Mouse (Mus musculus): ENCODE data around the gene Trappc2l.

The Trappc2l gene

DNA sequence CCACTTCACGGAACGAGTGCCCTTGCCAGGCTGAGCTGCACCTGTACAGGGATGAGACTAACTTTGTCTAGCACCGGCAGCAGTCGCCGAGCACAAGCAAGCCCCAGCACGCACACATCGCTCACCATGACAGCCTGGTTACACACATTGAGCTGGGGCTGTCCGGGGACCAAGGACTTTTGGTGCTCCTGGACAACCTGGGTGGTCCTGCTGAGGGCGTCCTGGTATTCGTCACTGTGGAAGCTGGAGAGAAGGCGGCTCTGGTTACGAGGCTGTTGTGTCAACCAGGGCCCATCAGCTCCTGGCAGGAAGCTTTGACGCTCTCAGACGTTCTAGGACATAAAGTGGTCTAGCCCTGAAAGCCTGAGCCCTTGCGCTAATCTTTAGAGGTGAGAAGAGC, 30.5 kb upstream of the Trappc2l start:
- no peak for DNase-seq (ENCODE audit: low spot score in 2 of 2)

DNA sequence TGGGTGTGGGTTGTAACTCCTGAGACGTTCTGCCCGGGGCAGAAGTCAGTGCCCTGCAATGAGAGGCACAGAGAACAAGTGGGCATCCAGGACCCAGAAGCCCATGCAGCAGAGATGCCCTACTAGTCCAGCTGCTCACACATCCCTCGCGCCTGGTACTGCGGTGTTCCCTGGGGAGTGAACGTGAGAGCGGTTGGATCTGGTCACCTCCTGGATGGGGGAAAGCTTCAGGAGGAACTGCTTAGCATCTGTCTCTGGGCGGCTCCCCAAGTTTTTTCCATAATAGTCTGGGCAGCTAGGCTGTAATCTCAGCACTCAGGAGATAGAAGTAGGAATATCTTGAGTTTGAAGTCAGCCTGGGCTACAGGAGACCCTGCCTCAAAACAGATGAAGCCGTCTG, 26.5 kb upstream of the Trappc2l start:
- no peak for DNase-seq (ENCODE audit: low spot score in 2 of 2)

DNA sequence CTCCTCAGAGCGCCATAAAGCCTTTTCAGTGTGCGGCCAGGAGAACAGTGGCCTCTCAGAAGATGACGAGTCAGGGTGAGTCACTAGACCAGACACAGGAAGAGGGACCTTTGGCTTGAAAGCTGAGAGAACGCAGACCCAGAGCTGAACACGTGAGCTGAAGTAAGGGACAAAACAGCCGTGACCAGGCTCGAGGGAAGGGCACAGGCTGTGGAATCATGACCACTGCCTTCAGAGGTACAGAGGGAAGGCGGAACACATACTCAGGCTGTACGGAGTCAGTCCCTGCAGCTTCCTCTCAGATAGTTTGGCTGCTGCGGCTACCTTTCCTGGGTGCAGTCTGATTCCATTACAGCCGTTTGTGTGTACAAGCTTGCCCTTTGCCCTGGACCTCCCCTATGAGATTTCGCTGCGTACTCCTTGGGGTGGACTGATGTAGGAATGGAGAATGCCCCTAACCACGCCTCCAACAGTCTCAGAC, 26.0 kb upstream of the Trappc2l start:
- no peak for DNase-seq (ENCODE audit: low spot score in 2 of 2)

DNA sequence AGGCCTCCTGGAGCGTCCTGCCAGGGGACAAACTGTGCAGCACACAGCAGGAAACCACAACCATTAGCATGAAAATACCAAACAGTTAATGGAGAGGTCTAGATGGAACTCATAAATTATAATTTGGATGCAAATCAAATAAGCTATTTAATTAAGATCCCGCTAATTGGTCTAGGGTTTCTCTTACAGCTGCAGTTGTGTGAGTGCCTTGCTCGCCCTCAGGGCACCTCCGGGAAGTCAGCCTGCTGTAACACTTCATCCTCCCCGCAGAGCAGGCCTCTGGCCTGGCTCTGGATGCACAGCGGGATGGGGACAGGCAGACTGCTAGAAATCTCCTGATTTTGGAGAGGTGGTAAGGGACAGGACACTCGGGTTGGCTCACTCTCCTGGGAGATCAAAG, 25.3 kb upstream of the Trappc2l start:
- no peak for DNase-seq (ENCODE audit: low spot score in 2 of 2)

DNA sequence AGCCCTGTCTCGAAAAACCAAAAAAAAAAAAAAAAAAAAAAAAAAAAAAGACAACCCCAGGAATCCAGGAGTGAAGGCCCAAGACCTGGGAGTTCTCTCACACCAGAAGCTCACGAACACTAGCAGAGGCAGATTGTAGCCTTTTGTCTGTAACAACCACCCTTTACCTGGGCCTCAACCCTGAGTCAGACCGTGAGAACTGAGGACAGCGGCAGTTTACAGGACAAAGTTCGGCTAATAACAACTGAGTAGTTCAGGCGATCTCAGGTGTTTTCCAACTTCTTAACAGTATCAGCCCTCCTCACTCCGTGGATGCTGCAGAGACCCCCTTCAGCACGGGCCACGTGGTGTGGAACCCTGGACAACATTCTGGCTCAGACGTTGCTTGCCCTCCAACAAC, 24.7 kb upstream of the Trappc2l start:
- no peak for DNase-seq (ENCODE audit: low spot score in 2 of 2)

DNA sequence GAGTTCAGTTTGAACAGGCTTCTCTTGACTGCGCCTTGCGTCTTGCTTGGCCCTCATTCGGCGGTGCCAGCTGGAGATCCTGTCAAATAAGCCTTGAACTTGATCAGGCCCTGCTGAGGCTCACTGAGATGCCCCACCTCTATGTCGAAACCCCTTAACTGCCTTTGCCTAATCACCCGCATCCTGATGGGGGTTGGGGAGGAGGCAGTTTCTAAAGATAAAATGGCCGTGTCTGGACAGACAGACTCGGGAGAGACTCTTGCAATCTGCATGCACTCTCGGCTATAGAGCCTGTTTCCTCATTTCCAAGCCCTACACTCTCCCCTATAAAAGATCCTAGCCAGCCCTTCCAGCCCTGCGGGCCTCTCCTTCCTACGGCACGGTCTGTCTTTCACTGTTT, 18.2 kb upstream of the Trappc2l start:
- DNase-seq (ENCODE audit: low spot score in 2 of 2): no peak

DNA sequence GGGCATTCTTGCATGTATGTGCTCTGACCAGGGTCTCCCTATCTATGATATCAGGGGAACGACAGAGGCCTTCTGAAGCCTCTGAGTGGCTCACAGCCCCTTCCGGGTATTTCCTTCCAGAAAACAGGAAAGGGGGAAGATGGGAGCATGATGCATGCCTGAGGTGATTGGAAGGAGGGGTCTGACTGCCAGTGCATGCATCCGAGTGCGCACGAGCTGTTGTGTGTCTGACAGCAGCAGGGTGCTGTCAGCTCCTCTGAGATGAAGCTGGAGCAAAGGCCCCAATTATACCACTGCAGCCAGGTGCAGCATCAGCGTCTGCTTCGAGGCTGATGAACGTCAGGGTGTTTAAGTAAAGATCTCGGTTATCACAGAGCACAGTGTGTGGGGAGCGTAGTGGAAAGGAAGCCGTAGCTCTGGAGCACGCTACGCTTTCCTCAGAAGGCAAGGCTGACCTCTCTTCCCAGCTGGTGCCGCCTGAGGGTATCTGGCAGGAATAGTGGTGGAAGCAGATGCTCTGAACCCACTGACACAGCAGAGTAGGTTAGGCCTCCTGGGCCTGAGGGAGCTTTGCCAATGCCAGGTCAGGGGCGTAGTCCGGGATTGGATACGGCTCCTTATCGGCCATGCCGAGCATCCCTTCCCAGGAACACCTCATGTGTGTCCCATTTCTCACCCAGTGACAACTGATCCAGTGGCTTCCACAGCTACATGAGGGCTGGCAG, 17.5 kb upstream of the Trappc2l start:
- DNase-seq (ENCODE audit: low spot score in 2 of 2): no peak

DNA sequence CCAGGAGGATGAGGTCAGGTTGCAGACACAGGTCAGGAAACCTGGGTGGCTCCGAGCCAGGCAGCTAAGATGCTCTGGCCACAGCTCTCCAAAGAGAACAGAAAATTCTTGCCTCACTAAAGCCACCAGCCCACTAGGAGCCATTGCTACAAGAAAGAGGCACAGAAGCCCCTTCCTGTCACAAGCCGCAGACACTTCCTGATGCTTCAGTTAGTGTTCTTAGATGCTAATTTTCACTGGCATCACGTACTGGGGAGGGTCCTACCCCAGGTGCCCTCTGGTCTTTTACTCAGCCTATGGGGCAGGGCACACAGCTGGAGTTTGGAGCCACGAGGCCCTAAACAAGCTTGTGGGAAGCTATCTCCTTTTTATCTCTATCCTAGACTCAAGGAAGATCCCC, 15.4 kb upstream of the Trappc2l start:
- DNase-seq (ENCODE audit: low spot score in 2 of 2): no peak

DNA sequence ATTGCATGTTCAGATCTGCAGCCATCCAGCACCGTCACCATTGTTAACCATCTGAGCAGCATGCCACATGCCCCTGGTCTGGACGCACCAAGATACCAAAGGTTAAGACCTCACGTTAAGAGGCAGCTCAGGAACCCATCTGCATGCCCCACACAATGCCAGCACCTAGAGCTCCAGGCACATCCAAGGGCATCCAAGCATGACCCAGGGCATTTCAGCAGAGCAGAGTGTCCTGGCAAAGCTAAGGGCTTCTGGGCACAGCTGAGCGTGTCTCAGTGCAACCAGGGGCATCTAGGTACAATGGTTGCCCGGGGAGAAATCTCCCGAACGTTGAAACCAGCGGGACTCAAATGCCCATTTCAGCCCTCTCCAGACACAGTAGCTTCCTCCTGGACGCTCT, 10.8 kb upstream of the Trappc2l start:
- DNase-seq (ENCODE audit: low spot score in 2 of 2): no peak

DNA sequence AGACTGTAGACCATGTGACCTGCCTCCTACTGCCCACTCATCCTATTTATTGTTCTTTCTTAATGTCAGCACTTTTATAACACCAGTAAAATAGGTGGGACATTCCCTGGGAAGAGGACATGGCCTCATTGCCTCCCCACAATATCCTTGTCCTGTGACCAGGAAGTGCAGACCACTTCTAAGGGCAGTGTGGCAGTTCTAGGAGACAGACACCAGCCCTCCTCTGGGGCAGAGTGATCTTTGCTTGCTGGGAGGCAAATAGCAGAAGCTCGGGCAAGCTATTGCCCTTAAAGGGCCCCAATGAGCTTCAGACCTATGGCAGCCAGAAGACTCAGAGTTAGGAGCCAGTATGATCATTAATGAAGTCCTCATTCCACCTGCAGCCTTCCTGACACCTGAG, 6.8 kb upstream of the Trappc2l start:
- DNase-seq (ENCODE audit: low spot score in 2 of 2): no peak

DNA sequence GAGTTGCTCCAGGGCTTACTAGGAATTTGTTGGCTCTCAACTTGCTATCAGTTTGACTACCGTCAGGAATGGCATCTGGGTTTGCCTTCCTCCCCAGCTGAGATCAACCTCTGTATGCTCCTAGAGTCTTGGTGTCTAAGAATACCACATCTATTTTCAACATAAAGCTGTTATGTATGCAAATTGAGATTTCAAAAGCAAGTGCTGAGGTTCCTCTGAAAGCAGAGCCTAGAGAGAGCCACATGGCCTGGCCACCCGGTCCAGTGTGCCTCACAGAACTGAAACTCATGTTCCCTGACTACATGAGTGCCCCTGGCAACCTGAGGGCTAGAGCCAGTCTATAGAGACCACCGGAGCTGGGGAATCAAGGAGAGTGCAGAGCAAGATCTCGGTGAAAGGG, 6.1 kb upstream of the Trappc2l start:
- DNase-seq (ENCODE audit: low spot score in 2 of 2): no peak

DNA sequence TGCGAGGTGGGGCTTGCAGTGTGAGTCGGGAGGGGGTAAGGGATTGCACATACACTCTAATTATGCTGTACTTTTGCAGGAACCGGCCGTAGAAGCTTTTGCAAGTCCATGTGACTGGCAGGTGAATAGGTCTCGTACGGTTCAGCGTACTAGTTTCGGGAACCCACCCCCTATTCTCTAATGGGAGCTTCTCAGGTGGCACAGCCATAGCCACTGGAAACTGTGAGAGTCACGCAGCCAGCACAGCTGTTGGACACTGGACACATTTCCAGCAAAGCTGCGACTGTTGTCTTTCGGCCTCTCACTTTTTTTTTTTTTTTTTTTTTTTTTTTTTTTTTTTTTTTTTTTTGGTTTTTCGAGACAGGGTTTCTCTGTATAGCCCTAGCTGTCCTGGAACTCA, 4.6 kb upstream of the Trappc2l start:
- DNase-seq (ENCODE audit: low spot score in 2 of 2): no peak

DNA sequence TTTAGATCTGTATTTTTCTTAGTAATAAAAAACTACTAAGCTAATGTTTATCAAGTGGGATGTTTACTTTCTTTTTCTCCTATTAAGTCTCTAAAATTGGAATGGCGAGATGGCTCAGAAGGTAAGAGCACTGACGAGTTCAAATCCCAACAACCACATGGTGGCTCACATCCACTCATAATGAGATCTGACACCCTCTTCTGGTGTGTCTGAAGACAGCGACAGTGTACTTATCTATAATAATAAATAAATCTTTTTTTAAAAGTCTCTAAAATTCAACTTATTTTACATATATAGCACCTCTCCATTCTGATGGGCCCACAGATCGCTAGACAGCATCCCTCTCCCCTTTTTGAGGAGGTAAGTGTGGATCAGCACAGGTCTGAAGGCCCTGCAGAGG, 1.2 kb upstream of the Trappc2l start:
- no peak for DNase-seq (ENCODE audit: low spot score in 2 of 2)

DNA sequence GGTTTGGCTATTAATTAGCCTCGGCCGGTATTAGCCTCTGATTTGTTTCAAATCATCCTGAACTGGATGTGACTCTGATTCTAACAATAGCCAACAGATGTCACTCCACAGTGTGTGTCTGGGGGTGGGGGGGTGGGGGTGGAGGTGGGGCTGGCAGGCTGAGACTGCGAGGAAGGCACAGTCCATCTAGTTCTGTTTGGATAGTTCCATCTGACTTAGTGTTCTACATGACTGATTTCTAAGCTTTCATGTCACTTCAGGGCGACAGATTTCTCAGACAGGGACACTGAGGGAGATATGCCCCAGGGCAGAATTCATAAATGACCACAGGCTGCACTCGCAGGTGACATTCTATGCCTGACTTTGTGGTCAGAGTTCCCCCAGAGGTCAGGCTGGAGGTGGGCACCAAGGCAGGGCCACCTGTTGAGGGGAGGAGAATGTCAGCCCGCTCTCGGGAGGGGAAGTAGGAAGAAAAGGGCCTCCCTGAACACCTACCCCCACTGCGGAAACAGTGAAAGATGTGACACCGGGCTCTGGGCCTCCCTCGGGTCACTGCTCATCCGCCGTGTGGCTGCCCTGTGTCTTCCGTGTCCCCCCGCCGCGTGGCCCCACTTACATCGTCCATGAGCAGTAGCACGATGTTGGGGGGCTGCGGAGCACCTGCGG, 695 bp upstream of the Trappc2l start:
- peak in 1 of 2 experiments; percentile 22 for DNase-seq (ENCODE audit: low spot score in 2 of 2)

DNA sequence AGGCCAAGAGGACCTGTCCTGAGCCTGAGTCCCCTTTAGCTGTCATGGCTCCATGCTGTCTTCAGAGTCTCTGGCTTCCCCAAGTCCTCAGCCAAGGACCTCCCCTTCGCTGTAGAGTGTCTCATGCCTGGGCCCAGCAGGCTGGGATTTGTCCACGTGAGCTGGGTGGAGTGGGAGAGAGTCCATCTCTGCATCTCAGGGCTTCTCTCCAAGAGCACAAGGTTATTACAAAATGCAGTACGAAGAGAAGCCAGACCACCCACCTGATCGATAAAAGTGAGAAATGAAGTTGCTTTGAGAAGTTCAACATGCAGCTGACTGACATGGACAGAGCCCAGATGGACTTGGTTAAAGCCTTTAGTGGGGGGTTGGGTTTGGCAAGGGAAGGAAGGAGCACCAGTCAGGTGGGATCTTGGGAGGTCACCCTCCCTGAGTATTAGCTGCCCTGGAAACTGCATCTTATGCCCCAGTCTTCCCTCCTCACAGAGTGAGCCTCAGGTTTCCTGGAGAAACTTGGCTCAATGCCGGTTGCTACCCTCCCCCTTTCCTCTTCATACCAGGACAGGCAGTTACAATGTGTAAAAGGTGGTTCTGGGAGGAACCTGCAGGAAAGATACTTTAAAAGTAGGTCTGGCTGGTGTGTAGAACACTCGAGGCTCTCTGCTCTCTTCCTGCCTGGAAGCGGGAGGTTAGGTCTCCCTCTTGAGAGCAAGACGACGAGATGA, 4.9 kb downstream of the Trappc2l start:
- DNase-seq (ENCODE audit: low spot score in 2 of 2): no peak

DNA sequence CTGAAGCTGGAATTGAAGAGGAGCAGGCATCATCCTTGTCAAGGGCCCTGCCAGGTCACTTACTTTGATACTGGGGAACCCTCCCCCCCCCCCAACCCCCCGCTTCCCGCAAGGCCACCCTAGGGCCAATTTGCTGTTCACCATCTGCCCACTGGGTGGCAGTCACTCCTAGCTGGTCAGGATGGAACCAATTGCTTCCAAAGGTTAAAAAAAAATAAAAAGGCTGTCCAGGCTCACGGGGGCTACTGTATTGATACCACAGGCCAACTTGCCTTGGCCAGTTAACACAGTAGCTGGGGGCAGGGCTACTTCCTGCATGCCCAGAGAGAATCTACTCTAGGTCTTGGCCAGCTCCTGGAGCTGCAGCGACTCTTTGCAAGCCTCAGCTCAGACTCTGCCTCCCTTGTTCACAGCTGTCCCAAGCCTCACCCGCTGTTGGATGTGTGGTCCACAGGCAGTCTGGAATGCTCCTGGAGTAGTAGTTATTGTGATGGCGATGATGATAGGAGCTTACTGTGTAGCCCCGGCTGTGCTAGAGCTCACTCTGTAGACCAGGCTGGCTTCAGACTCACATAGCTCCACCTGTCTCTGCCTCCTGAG, 6.6 kb downstream of the Trappc2l start:
- peak in 1 of 2 experiments; percentile 76 for DNase-seq (ENCODE audit: low spot score in 2 of 2)

DNA sequence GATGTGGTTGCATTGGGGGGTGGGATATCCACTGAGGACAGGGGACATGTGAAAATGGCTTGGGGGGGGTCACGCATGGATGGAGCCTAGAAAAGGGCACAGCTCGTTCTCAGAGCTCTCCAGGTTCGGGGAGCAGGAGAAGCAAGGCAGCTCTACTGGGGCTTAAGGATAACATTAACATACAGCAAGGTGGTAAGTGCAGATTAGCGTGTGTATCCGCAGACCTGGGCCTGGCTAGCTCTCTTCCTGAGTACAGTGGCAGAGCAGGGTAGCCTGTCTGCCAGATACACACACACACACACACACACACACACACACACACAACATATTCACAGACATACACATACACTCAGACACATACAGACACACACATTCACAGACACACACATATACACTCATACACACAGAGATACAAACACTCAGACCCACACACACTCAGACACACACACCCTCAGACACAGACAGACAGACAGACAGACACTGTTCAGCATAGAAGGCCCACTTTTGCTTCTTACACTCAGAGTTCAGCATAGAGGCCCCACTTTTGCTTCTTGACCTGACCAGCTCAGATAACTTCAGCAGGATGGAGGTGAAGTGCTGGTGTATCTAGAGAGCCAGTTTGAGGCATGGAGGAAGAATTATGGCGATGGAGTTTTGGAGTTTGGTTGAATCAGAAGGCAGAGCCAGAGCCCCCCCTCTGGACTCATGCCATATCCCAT, 7.4 kb downstream of the Trappc2l start:
- DNase-seq (ENCODE audit: low spot score in 2 of 2): no peak

DNA sequence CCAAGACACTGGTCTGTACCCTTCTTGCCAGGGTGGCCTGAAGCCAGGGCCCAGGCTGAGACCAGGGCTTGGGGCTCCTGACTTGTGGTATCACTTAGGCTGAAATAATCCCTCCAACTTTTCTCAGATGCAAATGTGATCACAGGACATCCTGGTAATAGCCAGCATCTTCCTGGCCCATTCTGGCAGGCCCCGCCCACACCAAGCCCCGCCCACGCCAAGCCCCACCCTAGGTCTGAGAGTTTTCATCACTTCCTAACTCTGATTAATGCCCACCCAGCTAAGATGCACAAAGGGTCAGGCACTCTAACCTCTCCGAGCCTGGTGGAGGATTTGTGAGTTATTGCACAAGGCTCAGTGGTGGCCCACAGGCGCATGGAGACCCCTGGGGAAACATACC, 9.0 kb downstream of the Trappc2l start:
- no peak for DNase-seq (ENCODE audit: low spot score in 2 of 2)

DNA sequence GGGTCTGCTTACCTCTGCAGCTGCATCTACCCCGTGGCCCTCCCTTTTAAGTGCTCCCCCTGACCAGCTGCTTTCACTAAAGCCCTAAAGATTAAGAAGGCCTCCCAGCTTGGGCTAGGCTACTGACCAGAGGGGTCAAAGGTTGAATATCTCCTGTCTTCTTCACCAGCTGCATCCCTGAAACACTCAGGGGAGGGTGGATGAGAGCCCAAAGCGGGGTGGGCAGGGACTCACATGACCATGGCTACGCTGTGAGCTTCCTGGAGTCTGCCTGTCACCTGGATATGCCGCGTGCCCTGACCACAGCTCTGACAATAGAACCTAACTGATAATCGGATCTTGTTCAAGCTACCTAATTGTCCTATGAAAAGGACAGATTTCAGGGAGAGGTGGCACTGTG, 11.3 kb downstream of the Trappc2l start, which contains the start of gene Pabpn1l:
TSS of gene Pabpn1l (minus strand) at position 13 of the 400 bp plus-strand sequence.
- DNase-seq (ENCODE audit: low spot score in 2 of 2): no peak

DNA sequence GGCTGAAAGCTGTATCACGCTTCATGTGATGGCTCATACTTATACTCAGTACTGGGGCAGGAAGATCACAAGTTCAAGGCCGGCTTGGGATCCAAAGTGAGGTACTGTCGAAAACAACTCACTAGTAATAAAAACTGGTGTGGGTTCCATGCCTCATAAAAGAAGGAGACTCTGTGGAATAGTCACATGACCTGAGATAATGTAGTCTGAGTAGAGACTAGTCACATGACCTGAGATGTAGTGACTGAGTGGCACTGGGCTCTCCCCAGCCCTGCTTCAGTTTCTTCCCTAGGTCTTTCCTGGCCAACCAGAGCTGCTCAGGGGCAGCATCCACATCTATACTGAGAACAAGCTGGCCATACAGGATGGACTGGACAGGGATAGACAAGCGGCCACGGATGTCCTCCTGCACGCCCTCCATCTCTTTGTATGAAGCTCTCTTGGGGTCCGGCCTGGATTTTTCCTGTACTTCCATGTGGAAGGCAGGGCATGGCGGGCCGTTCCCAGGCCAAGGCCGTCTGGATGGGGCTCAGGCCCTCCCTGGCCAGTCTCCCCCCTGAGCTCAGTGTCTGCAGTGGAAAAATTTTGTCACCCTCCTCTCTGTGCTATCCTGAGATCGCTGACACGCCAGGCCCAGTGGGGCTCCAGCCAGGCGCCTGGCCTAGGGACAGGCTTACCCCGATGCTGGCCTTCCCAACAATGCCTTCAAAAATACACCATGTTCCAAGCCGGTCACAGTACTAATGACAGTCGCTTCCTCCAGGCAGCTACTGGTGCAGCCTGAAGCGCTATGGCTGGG, 12.6 kb downstream of the Trappc2l start:
- no peak for DNase-seq (ENCODE audit: low spot score in 2 of 2)

DNA sequence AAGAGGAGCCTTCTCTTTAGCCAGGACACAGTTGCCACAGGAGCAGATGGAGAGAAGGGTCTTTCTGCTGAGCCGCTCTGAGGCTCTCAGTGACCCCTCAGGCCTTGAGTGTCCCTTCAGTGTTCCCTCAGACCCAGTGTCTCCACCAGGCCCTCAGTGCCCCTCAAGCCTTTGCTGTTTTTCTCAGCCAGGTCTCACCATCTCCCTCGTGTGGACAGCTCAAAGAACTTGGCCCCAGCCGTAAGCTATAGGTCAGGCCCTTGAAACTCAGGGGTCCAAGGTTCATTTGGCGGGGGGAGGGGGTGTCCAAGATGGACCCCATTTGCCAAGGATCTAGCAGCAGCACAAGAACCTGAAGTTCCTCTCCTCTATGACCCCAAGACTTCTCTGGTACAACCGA, 13.2 kb downstream of the Trappc2l start:
- no peak for DNase-seq (ENCODE audit: low spot score in 2 of 2)

All from left cerebral cortex, adult 9 months (tissue).